Mouse (Mus musculus): ENCODE data around the gene Gabbr1.

- TF ChIP-seq CTCF (IDR thresholded peaks at IDR 0.05; ENCODE audit: extremely low read depth, insufficient read depth, low read length): no peak
- TF ChIP-seq POLR2A (IDR thresholded peaks at IDR 0.05; ENCODE audit: extremely low read depth, insufficient read depth, low read length): no peak
Observed at GRCm38 (mm10) chr17:37063686-37064495, 18.1 kb downstream of the Gabbr1 start.
